Mouse (Mus musculus) testis, adult 2 months (tissue): ENCODE results near the gene Asns. TPM values are rescaled to one million over a fixed set of nuclear protein-coding genes. Genes with fewer than 3 reads are reported as not detected.

Experiments
- H3K27ac ChIP-seq: fragments of 200-500 bp; 2 replicates; pipeline ENCODE4 v1.5.1; 2012; ENCODE audit warnings: low read depth, low read length; ENCODE audit not compliant: control insufficient read depth, insufficient read depth
- H3K27me3 ChIP-seq: fragments of 200-500 bp; 2 replicates; pipeline ENCODE4 v1.6.1; 2012; ENCODE audit warnings: mild to moderate bottlenecking, low read length, moderate library complexity; ENCODE audit not compliant: control insufficient read depth, insufficient read depth
- H3K36me3 ChIP-seq: fragments of 200-500 bp; 2 replicates; pipeline ENCODE4 v1.6.1; 2012; ENCODE audit warnings: mild to moderate bottlenecking, low read length; ENCODE audit not compliant: control insufficient read depth, insufficient read depth
- H3K4me1 ChIP-seq: fragments of 200-500 bp; 2 replicates; pipeline ENCODE4 v1.6.1; 2012; ENCODE audit warnings: low read length; ENCODE audit not compliant: control insufficient read depth, insufficient read depth
- H3K4me3 ChIP-seq: fragments of 200-500 bp; 2 replicates; pipeline ENCODE4 v1.5.1; 2012; ENCODE audit warnings: low read depth, mild to moderate bottlenecking, low read length, moderate library complexity, mixed read lengths; ENCODE audit not compliant: control insufficient read depth
- CTCF ChIP-seq: fragments of 200-500 bp; IDR thresholded peaks from 2 replicates; pipeline ENCODE4 v1.5.1; 2012; ENCODE audit warnings: low read depth, mild to moderate bottlenecking, inconsistent platforms, low read length, moderate library complexity; ENCODE audit not compliant: control insufficient read depth, insufficient read depth, insufficient replicate concordance
- POLR2A ChIP-seq: fragments of 200-500 bp; IDR thresholded peaks from 2 replicates; pipeline ENCODE4 v1.6.1; 2012; ENCODE audit warnings: low read depth, mild to moderate bottlenecking, inconsistent platforms, low read length, moderate library complexity; ENCODE audit not compliant: control insufficient read depth
- polyA plus RNA-seq: library from polyadenylated mRNA; depleted of rRNA; stranded (reverse); fragments of >200 nt; gene quantifications from 2 replicates; pipeline ENCODE4 v1.2.3, GENCODE M21; 2012; rRNA removed

Gene Asns
- polyA plus RNA-seq, 1 experiment: 122 TPM

DNA sequence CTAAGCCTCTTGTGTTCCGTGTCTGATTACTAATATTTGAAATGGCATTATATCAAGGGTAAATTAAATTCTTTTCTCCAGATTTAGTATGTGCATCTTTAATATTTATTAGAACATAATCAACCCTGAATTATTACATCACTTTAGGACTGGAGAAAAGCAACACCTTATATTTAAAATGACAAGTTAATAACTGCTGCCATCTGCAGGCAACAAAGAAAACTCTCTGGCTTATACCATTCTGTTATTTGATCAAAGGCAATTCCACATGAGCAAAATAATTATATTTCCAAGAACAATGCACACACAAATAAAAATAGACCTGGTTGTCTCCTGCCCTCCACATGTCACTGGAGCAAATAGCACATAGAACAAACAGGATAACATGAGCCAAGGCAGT, 36.5 kb downstream of the Asns start:
- Histone ChIP-seq H3K36me3 (no peaks in the 10 kb centered on the region), H3K4me1 (no peaks in the 10 kb centered on the region), H3K4me3 (no peak overlapping the region), H3K27ac (no peak overlapping the region), H3K27me3 (no peaks in the 10 kb centered on the region)
- TF ChIP-seq CTCF: no peak
- no peak for TF ChIP-seq POLR2A

GRCm38 (mm10) chr6:7648458-7648857, 44.6 kb downstream of the Asns start:
- no peak for TF ChIP-seq POLR2A
- no peak for TF ChIP-seq CTCF
- Histone ChIP-seq H3K36me3 (no peaks in the 10 kb centered on the region), H3K4me3 (no peak overlapping the region), H3K4me1 (no peaks in the 10 kb centered on the region), H3K27ac (no peak overlapping the region), H3K27me3 (no peaks in the 10 kb centered on the region)

Other genes with a start within 250 kb of the Asns start
- 0.84 and 1.0 TPM in 2 replicates for gene Tac1, start 138.4 kb downstream of the Asns start, polyA plus RNA-seq
- gene C1galt1, start 151.6 kb upstream of the Asns start, polyA plus RNA-seq: 1.9 and 2.1 TPM in 2 replicates